Mouse (Mus musculus): ENCODE data around the gene Rtn3. TPM values are rescaled to one million over a fixed set of nuclear protein-coding genes. Genes with fewer than 3 reads are reported as not detected.

The Rtn3 gene
- polyA plus RNA-seq, 1 experiment, result 79.9 TPM

GRCm38 (mm10) chr19:7492682-7493081 is 9.6 kb upstream of the Rtn3 start:
- peak; percentile 56 for DNase-seq (ENCODE audit: low read depth, low spot score)
- 36% methylated on average over 2 of the region's 2 CpGs for WGBS

GRCm38 (mm10) chr19:7491960-7492359 is 8.9 kb upstream of the Rtn3 start:
- no peak for DNase-seq (ENCODE audit: low read depth, low spot score)
- WGBS, result 90% methylated on average over 6 of the region's 6 CpGs

- no peak for DNase-seq (ENCODE audit: low read depth, low spot score)
- 83% methylated on average over 8 of the region's 8 CpGs for WGBS
These were observed 4.6 kb upstream of the Rtn3 start for GRCm38 (mm10) chr19:7487680-7488079.

- WGBS, result 67% methylated on average over 5 of the region's 5 CpGs
These were observed 995 bp upstream of the Rtn3 start for GRCm38 (mm10) chr19:7484076-7484475.

GRCm38 (mm10) chr19:7483512-7483882 is 416 bp upstream of the Rtn3 start:
- WGBS, result 0% methylated on average over 6 of the region's 6 CpGs
- DNase-seq (ENCODE audit: low read depth, low spot score), result no peak

More at GRCm38 (mm10) chr19:7484076-7484475, 995 bp upstream of the Rtn3 start:
- no peak for DNase-seq (ENCODE audit: low read depth, low spot score)

GRCm38 (mm10) chr19:7482266-7482598 is 849 bp downstream of the Rtn3 start:
- WGBS, result 0% methylated on average over 7 of the region's 7 CpGs
- DNase-seq (ENCODE audit: low read depth, low spot score), result no peak

GRCm38 (mm10) chr19:7481541-7482265 is 1.4 kb downstream of the Rtn3 start:
- 7% methylated on average over 12 of the region's 12 CpGs for WGBS
- no peak for DNase-seq (ENCODE audit: low read depth, low spot score)

- 97% methylated on average over 3 of the region's 3 CpGs for WGBS
- no peak for DNase-seq (ENCODE audit: low read depth, low spot score)
These were observed 3.3 kb downstream of the Rtn3 start for GRCm38 (mm10) chr19:7479751-7480248.

GRCm38 (mm10) chr19:7470643-7471042 is 12.4 kb downstream of the Rtn3 start:
- 84% methylated on average over 2 of the region's 2 CpGs for WGBS
- DNase-seq (ENCODE audit: low read depth, low spot score), result no peak

GRCm38 (mm10) chr19:7467915-7468314 is 15.2 kb downstream of the Rtn3 start:
- no peak for DNase-seq (ENCODE audit: low read depth, low spot score)

GRCm38 (mm10) chr19:7459370-7459769 is 23.7 kb downstream of the Rtn3 start:
- WGBS, result 70% methylated on average over 2 of the region's 2 CpGs
- DNase-seq (ENCODE audit: low read depth, low spot score), result no peak

GRCm38 (mm10) chr19:7458901-7459300 is 24.2 kb downstream of the Rtn3 start:
- DNase-seq (ENCODE audit: low read depth, low spot score), result no peak

GRCm38 (mm10) chr19:7456803-7457202 is 26.3 kb downstream of the Rtn3 start:
- 54% methylated on average over 2 of the region's 2 CpGs for WGBS
- no peak for DNase-seq (ENCODE audit: low read depth, low spot score)

- DNase-seq (ENCODE audit: low read depth, low spot score), result no peak
- WGBS, result 55% methylated on average over 1 of the region's 1 CpGs
These were observed 37.5 kb downstream of the Rtn3 start for GRCm38 (mm10) chr19:7445596-7445995.

GRCm38 (mm10) chr19:7445105-7445504 is 38.0 kb downstream of the Rtn3 start:
- DNase-seq (ENCODE audit: low read depth, low spot score), result no peak
- 88% methylated on average over 2 of the region's 2 CpGs for WGBS

- no peak for DNase-seq (ENCODE audit: low read depth, low spot score)
These were observed 41.6 kb downstream of the Rtn3 start for GRCm38 (mm10) chr19:7441493-7441892.

GRCm38 (mm10) chr19:7438295-7438694 is 44.8 kb downstream of the Rtn3 start:
- DNase-seq (ENCODE audit: low read depth, low spot score), result no peak

More at GRCm38 (mm10) chr19:7441493-7441892, 41.6 kb downstream of the Rtn3 start:
- 35% methylated on average over 14 of the region's 14 CpGs for WGBS

- no peak for DNase-seq (ENCODE audit: low read depth, low spot score)
- WGBS, result 55% methylated on average over 5 of the region's 5 CpGs
These were observed 46.8 kb downstream of the Rtn3 start for GRCm38 (mm10) chr19:7436061-7436970.

- WGBS, result 82% methylated on average over 2 of the region's 2 CpGs
- DNase-seq (ENCODE audit: low read depth, low spot score), result no peak
These were observed 48.2 kb downstream of the Rtn3 start for GRCm38 (mm10) chr19:7434887-7435286.

- WGBS, result 49% methylated on average over 3 of the region's 3 CpGs
- no peak for DNase-seq (ENCODE audit: low read depth, low spot score)
These were observed 57.7 kb downstream of the Rtn3 start for GRCm38 (mm10) chr19:7425398-7425775.
